Mouse (Mus musculus) stomach, embryonic 15.5 days (tissue): ENCODE measurements around the gene Cntfr. TPM values are rescaled to one million over a fixed set of nuclear protein-coding genes. Genes with fewer than 3 reads are reported as not detected.
"Not testable (repeated sequence)": the region's sequence is repeated elsewhere in the genome, so short reads cannot be mapped to it uniquely, and the experiment has no call there.

Experiments used
- ATAC-seq: fragments of 200-750 bp; cut with Nextera tagmentation; 2 replicates; pipeline ENCODE4 v1.8.0; 2017; ENCODE audit warnings: low read depth, moderate number of reproducible peaks, moderate TSS enrichment; ENCODE audit not compliant: insufficient read depth, low FRiP score
- H3K27ac ChIP-seq: fragments of 300-500 bp; sonication (generic); 2 replicates; pipeline ENCODE4 v1.5.1; 2015; ENCODE audit warnings: mild to moderate bottlenecking, inconsistent platforms
- H3K27me3 ChIP-seq: fragments of 300-500 bp; sonication (generic); replicated peaks from 2 replicates; pipeline ENCODE4 v1.6.1; 2015; ENCODE audit warnings: inconsistent platforms
- H3K36me3 ChIP-seq: fragments of 300-500 bp; sonication (generic); 2 replicates; pipeline ENCODE4 v1.6.1; 2015; ENCODE audit warnings: inconsistent platforms
- H3K4me1 ChIP-seq: fragments of 300-500 bp; sonication (generic); 2 replicates; pipeline ENCODE4 v1.6.1; 2015; ENCODE audit warnings: inconsistent platforms
- H3K4me2 ChIP-seq: fragments of 300-500 bp; sonication (generic); 2 replicates; pipeline ENCODE4 v1.6.1; 2015; ENCODE audit warnings: mild to moderate bottlenecking, inconsistent platforms
- H3K4me3 ChIP-seq: fragments of 300-500 bp; sonication (generic); replicated peaks from 2 replicates; pipeline ENCODE4 v1.5.1; 2015; ENCODE audit warnings: inconsistent platforms
- H3K9ac ChIP-seq: fragments of 300-500 bp; sonication (generic); 2 replicates; pipeline ENCODE4 v1.6.1; 2015; ENCODE audit warnings: inconsistent platforms
- H3K9me3 ChIP-seq: fragments of 300-500 bp; sonication (generic); 2 replicates; pipeline ENCODE4 v1.6.1; 2016; ENCODE audit warnings: inconsistent platforms
- WGBS: fragments of 180-500 bp; shearing (Covaris S2); methylation state at CpG from one replicate; pipeline ENCODE4 v1.1.7; 2015; 5-methylcytosine and 5-hydroxymethylcytosine counted together
- polyA plus RNA-seq: library from polyadenylated mRNA; unstranded; fragments of >200 nt; fragmentation: Nextera tagmentation; extraction: Ambion mirVana; gene quantifications from 2 replicates; pipeline ENCODE4 v1.2.1, GENCODE M21; 2015

Gene Cntfr
- polyA plus RNA-seq, 1 experiment from 2014 or later, result 8.3 TPM

DNA sequence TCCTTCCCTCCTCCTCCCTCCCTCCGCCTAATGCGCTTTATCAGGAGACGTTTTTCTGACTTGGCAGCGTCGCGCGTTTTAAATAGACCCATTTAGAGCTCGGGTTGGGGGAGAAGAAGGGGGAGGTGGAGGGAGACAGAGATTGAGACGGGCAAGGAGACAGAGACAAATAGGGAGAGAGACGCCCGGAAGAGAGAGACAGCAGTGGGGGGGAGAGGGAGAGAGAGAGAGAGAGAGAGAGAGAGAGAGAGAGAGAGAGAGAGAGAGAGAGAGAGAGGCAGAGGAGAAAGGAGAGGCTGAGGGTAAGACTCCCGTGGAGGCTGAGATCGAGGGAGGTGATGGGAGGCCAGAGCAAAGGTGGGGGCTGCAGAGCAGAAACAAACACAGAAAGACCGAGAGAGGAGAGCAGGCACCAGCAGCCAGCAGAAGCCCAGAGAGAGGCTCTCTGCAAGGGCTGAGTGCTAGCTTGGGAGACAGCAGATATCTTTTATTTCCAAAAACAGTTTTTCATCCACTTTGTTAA lies 11.9 kb downstream of the Cntfr start:
- H3K4me3 ChIP-seq, H3K36me3 ChIP-seq, ATAC-seq, H3K9ac ChIP-seq, H3K4me2 ChIP-seq, H3K27me3 ChIP-seq, H3K27ac ChIP-seq, H3K9me3 ChIP-seq: not testable (repeated sequence)
- H3K4me1 ChIP-seq, result peaks cover 18% of the 10 kb centered on the region
- 2% methylated on average over 11 of the region's 14 CpGs for WGBS

GRCm38 (mm10) chr4:41684131-41684930 lies 12.6 kb downstream of the Cntfr start:
- not testable (repeated sequence) for ATAC-seq, H3K9ac ChIP-seq
- peak overlapping the region; percentile 35 for H3K27ac ChIP-seq

DNA sequence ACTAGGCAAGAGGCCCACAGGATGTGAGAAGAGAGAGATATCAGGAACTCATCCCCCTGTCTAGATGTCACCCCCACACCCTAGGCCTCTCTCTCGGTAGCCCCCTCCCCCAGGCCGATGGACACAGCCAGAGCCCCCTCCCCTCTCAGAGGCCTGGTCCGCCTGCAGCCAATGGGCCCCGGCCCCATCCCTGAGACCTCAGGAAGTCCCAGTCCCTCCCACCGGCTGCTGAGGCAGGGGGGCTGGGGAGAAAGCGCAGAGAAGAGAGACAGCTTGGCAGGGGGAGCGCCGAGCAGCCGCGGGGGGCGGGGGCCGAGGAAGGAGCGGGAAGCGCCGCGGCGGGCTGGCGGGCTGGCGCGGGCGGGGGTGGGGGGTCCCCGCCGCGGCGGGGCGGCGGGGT lies 13.6 kb downstream of the Cntfr start:
- Histone ChIP-seq H3K4me2 (0 out of 2 replicates have a peak overlapping the region, but pooled peaks have one; percentile 33), H3K4me1 (peaks cover 31% of the 10 kb centered on the region)
- not testable (repeated sequence) for H3K9me3 ChIP-seq, H3K27ac ChIP-seq, H3K27me3 ChIP-seq, H3K36me3 ChIP-seq, H3K9ac ChIP-seq, H3K4me3 ChIP-seq
- WGBS, result 1% methylated on average over 13 of the region's 27 CpGs
- peak; percentile 45; the same call in 1 of the 2 replicates for ATAC-seq

More at GRCm38 (mm10) chr4:41684131-41684930, 12.6 kb downstream of the Cntfr start:
- H3K27me3 ChIP-seq, H3K9me3 ChIP-seq, H3K4me3 ChIP-seq, H3K36me3 ChIP-seq: not testable (repeated sequence)
- Histone ChIP-seq H3K4me2 (peak overlapping the region; percentile 34; the same call in 1 of the 2 replicates), H3K4me1 (peaks cover 23% of the 10 kb centered on the region)
- WGBS, result 4% methylated on average over 27 of the region's 27 CpGs

DNA sequence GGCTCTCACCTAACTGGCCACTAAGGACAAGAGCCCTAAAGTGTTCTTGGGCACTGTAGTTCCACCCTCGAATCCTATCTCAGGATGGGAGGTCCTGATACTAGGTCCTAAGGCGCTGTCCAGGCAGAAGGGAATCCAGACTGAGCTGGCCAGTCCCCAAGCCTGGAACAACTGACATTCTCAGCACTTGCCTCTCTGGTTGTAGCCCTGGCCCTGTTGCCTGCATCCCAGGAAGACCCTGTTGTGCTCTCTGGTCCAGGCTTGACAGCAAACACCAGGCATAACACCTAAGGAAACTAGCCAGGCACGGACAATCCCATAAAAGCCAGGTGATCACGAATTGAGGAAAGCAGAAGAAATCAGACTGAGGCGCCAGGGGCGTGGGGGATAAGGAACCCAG lies 14.1 kb downstream of the Cntfr start:
- peak overlapping the region; percentile 65 for H3K27ac ChIP-seq
- H3K27me3 ChIP-seq, result no peaks in the 10 kb centered on the region
- H3K4me3 ChIP-seq, result no peak overlapping the region
- no peak overlapping the region for H3K9ac ChIP-seq
- H3K36me3 ChIP-seq, result no peaks in the 10 kb centered on the region
- no peaks in the 10 kb centered on the region for H3K9me3 ChIP-seq
- no peak for ATAC-seq
- peaks cover 33% of the 10 kb centered on the region for H3K4me1 ChIP-seq
- H3K4me2 ChIP-seq, result no peak overlapping the region
- WGBS, result 28% methylated on average over 6 of the region's 6 CpGs

- ATAC-seq, result no peak
- Histone ChIP-seq H3K27me3 (no peaks in the 10 kb centered on the region), H3K9ac (no peak overlapping the region), H3K4me2 (no peak overlapping the region), H3K9me3 (no peaks in the 10 kb centered on the region), H3K4me1 (peaks cover 41% of the 10 kb centered on the region), H3K27ac (peak overlapping the region; percentile 65; the same call in 1 of the 2 replicates), H3K4me3 (no peak overlapping the region), H3K36me3 (no peaks in the 10 kb centered on the region)
- 60% methylated on average over 10 of the region's 10 CpGs for WGBS
Observed at GRCm38 (mm10) chr4:41681947-41682346, 14.9 kb downstream of the Cntfr start.

DNA sequence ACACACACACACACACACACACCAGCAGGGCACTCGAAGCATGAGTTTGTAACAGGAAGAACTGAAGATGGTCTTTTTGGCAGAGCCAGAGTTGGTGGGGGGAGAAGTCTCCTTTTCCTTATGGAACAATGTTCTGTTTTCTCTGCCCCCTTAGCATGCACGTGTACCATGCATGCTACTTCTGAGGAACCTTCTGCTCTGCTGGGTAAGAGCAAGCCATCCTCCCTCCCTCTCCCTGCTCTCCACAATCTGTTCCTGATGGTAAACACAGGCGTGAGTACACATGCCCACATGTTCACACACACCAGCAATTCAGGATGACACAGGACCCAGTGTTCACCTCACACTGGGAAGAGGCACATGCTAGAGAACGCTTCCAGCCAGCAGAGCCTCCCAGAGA lies 15.7 kb downstream of the Cntfr start:
- H3K4me1 ChIP-seq, result peaks cover 49% of the 10 kb centered on the region
- no peaks in the 10 kb centered on the region for H3K36me3 ChIP-seq
- no peaks in the 10 kb centered on the region for H3K9me3 ChIP-seq
- H3K4me3 ChIP-seq, result no peak overlapping the region
- H3K4me2 ChIP-seq, result no peak overlapping the region
- H3K27me3 ChIP-seq, result no peaks in the 10 kb centered on the region
- 56% methylated on average over 4 of the region's 4 CpGs for WGBS
- no peak overlapping the region for H3K9ac ChIP-seq
- no peak for ATAC-seq
- H3K27ac ChIP-seq, result no peak overlapping the region

DNA sequence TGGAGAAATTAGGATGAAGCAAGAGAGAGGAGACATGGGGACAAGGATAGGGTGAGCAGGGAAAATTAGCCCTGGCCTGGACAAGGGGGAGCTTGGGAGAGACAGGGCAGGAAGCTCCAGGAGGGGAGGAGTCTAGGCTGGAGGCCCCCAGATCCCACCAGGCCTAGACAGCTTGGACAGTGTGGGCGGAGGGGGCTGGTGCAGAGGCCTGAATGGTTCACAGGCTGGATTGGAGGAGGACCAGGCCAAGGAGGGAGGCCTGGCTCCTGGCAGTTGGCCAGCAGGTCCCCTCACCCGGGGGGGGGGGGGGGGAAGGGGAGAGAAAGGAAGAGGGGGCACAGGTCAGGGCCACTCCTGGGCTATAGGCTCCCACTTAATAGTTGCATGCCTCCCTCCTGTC lies 17.6 kb downstream of the Cntfr start:
- H3K9me3 ChIP-seq, result no peaks in the 10 kb centered on the region
- no peaks in the 10 kb centered on the region for H3K36me3 ChIP-seq
- no peak overlapping the region for H3K4me2 ChIP-seq
- no peak overlapping the region for H3K9ac ChIP-seq
- no peaks in the 10 kb centered on the region for H3K27me3 ChIP-seq
- 0 out of 2 replicates have a peak, but pooled peaks have one; percentile 23 for ATAC-seq
- H3K4me3 ChIP-seq, result no peak overlapping the region
- H3K4me1 ChIP-seq, result peaks cover 52% of the 10 kb centered on the region
- 30% methylated on average over 2 of the region's 2 CpGs for WGBS
- peak overlapping the region; percentile 51; the same call in 1 of the 2 replicates for H3K27ac ChIP-seq

DNA sequence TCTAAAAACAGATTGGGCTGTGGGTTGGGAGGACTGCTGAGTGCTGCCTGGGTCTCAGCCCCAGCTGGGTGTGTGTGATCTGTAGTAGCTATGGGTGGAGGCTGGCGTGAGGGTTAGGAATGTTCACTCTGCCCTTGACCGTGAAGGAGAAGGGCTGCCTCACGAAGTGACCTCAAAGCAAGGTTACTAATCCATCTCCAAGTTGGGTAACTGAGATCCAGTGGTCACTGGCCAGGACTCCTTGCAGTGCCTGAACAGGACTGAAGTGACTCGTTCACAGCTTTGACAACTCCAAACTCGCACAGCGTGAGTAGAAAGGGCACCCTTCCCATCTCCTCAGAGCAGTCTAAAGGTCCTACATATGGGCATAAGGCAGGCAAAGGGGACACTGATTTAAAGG lies 18.0 kb downstream of the Cntfr start:
- Histone ChIP-seq H3K9ac (no peak overlapping the region), H3K27me3 (no peaks in the 10 kb centered on the region), H3K4me3 (no peak overlapping the region), H3K4me2 (no peak overlapping the region), H3K27ac (0 out of 2 replicates have a peak overlapping the region, but pooled peaks have one; percentile 51), H3K4me1 (peaks cover 52% of the 10 kb centered on the region), H3K9me3 (no peaks in the 10 kb centered on the region), H3K36me3 (no peaks in the 10 kb centered on the region)
- ATAC-seq, result no peak
- WGBS, result 64% methylated on average over 6 of the region's 6 CpGs

DNA sequence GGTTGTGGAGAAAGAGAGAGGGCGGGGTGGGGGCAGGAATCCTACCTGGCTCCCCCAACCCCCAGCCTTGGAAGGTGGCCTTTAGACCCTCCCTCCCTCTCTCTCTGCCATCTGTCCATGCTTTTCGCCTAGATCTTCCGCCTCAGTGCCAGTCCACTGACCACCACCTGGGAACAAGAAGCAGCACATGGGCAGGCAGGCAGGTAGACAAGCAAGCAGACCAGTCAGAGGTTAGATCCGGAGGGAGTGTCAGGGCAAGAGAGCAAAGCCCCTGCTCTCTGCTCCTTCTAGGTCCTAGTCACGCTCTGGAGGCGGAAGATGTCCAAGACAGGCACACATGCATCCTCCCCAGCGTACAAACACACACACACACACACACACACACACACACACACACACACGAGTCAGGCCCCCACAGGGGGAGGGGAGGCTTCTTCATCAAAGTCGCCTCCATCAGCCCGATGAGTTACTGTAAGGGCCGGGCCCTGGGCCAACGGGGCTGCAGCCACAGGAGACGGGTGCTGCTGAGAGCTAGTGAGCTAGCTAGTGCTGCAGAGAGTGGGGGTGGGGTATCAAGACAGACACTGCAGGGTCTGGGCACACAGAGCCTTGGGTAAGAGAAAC lies 19.8 kb downstream of the Cntfr start:
- no peak overlapping the region for H3K9ac ChIP-seq

GRCm38 (mm10) chr4:41676248-41677005 lies 20.5 kb downstream of the Cntfr start:
- 54% methylated on average over 17 of the region's 17 CpGs for WGBS
- Histone ChIP-seq H3K9ac (no peak overlapping the region), H3K4me1 (peaks cover 56% of the 10 kb centered on the region), H3K36me3 (no peaks in the 10 kb centered on the region), H3K27me3 (no peaks in the 10 kb centered on the region), H3K4me2 (peak overlapping the region; percentile 16; the same call in 1 of the 2 replicates), H3K9me3 (no peaks in the 10 kb centered on the region), H3K27ac (0 out of 2 replicates have a peak overlapping the region, but pooled peaks have one; percentile 11), H3K4me3 (no peak overlapping the region)
- ATAC-seq, result no peak

More for the DNA sequence above, 19.8 kb downstream of the Cntfr start:
- H3K27ac ChIP-seq, result no peak overlapping the region
- no peaks in the 10 kb centered on the region for H3K27me3 ChIP-seq
- ATAC-seq, result peak; percentile 50; the same call in 1 of the 2 replicates
- H3K4me2 ChIP-seq, result peak overlapping the region; percentile 16; the same call in 1 of the 2 replicates
- 43% methylated on average over 13 of the region's 13 CpGs for WGBS
- peaks cover 52% of the 10 kb centered on the region for H3K4me1 ChIP-seq
- H3K9me3 ChIP-seq, result no peaks in the 10 kb centered on the region
- H3K36me3 ChIP-seq, result no peaks in the 10 kb centered on the region
- H3K4me3 ChIP-seq, result no peak overlapping the region

DNA sequence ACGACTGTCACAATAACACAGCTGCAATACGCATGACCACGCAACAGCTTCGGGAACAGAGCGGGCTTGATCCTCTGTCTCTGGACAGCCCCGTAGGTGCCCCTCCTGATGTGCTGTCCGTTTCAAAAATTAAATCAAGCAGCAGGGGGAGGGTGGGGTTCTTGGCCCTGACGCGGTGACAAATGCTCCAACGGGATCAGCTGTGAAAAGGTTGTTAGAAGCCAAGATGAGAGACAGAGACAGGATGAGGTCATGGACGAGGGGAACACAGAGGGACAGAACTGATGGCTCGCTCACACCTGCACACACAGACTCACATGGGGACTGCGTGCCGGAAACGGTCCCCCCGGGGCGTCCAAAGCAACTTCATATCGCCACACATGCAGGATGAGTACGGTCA lies 23.7 kb downstream of the Cntfr start:
- Histone ChIP-seq H3K27ac (no peak overlapping the region), H3K4me1 (peaks cover 35% of the 10 kb centered on the region), H3K4me3 (no peak overlapping the region), H3K36me3 (no peaks in the 10 kb centered on the region), H3K9ac (no peak overlapping the region), H3K4me2 (no peak overlapping the region), H3K9me3 (no peaks in the 10 kb centered on the region), H3K27me3 (no peaks in the 10 kb centered on the region)
- 70% methylated on average over 19 of the region's 19 CpGs for WGBS
- ATAC-seq, result no peak
